Mouse (Mus musculus): Measurements from ENCODE around the gene 4930578C19Rik. TPM values are rescaled to one million over a fixed set of nuclear protein-coding genes. Genes with fewer than 3 reads are reported as not detected.

The 4930578C19Rik gene
- 1.1 and 1.4 TPM in 2 replicates for polyA plus RNA-seq (2014; fragmentation: Nextera tagmentation; extraction: Ambion mirVana)

DNA sequence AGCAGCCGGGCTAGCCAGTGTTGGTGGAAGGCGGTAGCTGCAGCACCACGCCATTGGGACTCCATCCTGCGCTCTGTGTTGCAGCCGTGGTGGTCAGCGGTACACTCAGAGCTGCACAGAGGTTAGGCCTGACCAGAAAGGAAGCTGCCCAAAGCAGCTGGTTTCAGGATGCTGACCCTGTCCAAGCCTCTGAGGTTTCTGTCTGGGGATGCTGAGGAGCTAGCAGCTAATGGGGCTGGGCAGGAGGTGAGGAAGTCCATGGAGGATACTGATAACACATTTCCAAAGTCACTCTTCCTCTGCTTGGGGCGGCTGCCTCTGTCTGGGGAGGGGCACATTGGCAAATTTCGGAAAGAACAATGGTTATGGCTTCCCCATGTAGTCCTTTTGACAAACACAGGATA lies at the start of gene 4930578C19Rik:
TSS of gene 4930578C19Rik (minus strand) at position 200 of the 404 bp plus-strand sequence.
- no peak for ATAC-seq (ENCODE audit: insufficient number of reproducible peaks, insufficient read depth, low FRiP score, low read depth)
- Histone ChIP-seq H3K36me3 (ENCODE audit: control insufficient read depth, insufficient read depth, low read length) (no peaks in the 10 kb centered on the region), H3K27me3 (ENCODE audit: control insufficient read depth, insufficient read depth, low read length) (no peaks in the 10 kb centered on the region), H3K4me2 (replicated peaks; ENCODE audit: low read depth, low read length) (no peak within 1 kb of the TSS), H3K9ac (replicated peaks; ENCODE audit: low read depth, low read length) (no peak within 1 kb of the TSS), H3K9me3 (ENCODE audit: control insufficient read depth, low read depth, low read length) (no peaks in the 10 kb centered on the region), H3K4me1 (ENCODE audit: control insufficient read depth, insufficient read depth, low read length) (no peaks in the 10 kb centered on the region), H3K4me3 (ENCODE audit: low read depth, low read length) (no peak within 1 kb of the TSS), H3K27ac (ENCODE audit: low read length) (no peak within 1 kb of the TSS)
- 78% methylated on average over 8 of the region's 8 CpGs for WGBS

DNA sequence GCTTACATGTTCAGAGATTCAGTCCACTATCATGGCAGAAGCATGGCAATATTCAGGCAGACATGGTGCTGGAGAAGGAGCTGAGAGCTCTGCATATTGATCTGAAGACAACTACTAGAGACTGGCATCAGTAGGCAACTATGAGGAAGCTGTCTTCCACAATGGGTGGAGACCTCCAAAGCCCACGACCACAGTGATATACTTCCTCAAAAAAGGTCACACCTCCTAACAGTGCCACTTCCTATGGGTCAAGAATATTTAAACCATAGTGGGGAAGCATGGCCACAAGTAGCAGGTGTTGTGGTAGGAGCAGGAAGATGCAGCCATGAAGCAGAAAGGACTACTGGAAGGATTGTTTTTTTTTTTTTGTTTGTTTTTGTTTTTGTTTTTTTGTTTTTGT lies 6.5 kb upstream of the 4930578C19Rik start:
- no peak overlapping the region for H3K27ac ChIP-seq (ENCODE audit: low read length)
- 41% methylated on average over 1 of the region's 1 CpGs for WGBS
- H3K9me3 ChIP-seq (ENCODE audit: control insufficient read depth, low read depth, low read length), result no peaks in the 10 kb centered on the region
- no peaks in the 10 kb centered on the region for H3K27me3 ChIP-seq (ENCODE audit: control insufficient read depth, insufficient read depth, low read length)
- H3K4me1 ChIP-seq (ENCODE audit: control insufficient read depth, insufficient read depth, low read length), result no peaks in the 10 kb centered on the region
- H3K4me2 ChIP-seq (replicated peaks; ENCODE audit: low read depth, low read length), result no peak overlapping the region
- no peak overlapping the region for H3K9ac ChIP-seq (replicated peaks; ENCODE audit: low read depth, low read length)
- no peak for ATAC-seq (ENCODE audit: insufficient number of reproducible peaks, insufficient read depth, low FRiP score, low read depth)
- no peak overlapping the region for H3K4me3 ChIP-seq (ENCODE audit: low read depth, low read length)
- H3K36me3 ChIP-seq (ENCODE audit: control insufficient read depth, insufficient read depth, low read length), result no peaks in the 10 kb centered on the region

DNA sequence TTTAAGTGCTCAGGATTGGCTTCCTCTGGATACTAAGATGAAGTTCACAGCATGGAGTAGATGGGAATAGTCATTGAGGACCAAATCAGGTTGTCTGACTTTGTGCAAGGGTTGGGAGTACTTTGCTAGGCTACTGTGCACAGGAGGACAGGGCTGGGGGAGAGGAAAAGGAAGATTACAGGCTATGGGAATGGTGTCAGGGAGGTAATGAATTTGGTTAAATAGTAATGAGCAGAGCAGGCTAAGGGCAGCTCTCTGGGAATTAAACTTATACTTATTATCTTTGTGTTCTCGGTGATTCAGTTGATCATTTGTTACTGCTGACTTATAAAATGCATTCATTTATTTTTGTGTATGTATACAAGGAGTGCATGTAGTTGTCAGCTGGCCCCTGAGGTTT lies 1.7 kb upstream of the 4930578C19Rik start:
- Histone ChIP-seq H3K9me3 (ENCODE audit: control insufficient read depth, low read depth, low read length) (no peaks in the 10 kb centered on the region), H3K4me1 (ENCODE audit: control insufficient read depth, insufficient read depth, low read length) (no peaks in the 10 kb centered on the region), H3K4me3 (ENCODE audit: low read depth, low read length) (no peak overlapping the region), H3K27me3 (ENCODE audit: control insufficient read depth, insufficient read depth, low read length) (no peaks in the 10 kb centered on the region), H3K9ac (replicated peaks; ENCODE audit: low read depth, low read length) (no peak overlapping the region), H3K36me3 (ENCODE audit: control insufficient read depth, insufficient read depth, low read length) (no peaks in the 10 kb centered on the region), H3K4me2 (replicated peaks; ENCODE audit: low read depth, low read length) (no peak overlapping the region), H3K27ac (ENCODE audit: low read length) (no peak overlapping the region)
- ATAC-seq (ENCODE audit: insufficient number of reproducible peaks, insufficient read depth, low FRiP score, low read depth), result no peak
- WGBS, result 83% methylated on average over 1 of the region's 1 CpGs

GRCm38 (mm10) chrX:18451559-18451958 lies 9.6 kb downstream of the 4930578C19Rik start:
- H3K36me3 ChIP-seq (ENCODE audit: control insufficient read depth, insufficient read depth, low read length), result no peaks in the 10 kb centered on the region
- ATAC-seq (ENCODE audit: insufficient number of reproducible peaks, insufficient read depth, low FRiP score, low read depth), result no peak
- H3K4me1 ChIP-seq (ENCODE audit: control insufficient read depth, insufficient read depth, low read length), result no peaks in the 10 kb centered on the region
- WGBS, result 43% methylated on average over 1 of the region's 1 CpGs
- H3K4me3 ChIP-seq (ENCODE audit: low read depth, low read length), result no peak overlapping the region
- H3K9ac ChIP-seq (replicated peaks; ENCODE audit: low read depth, low read length), result no peak overlapping the region
- no peaks in the 10 kb centered on the region for H3K9me3 ChIP-seq (ENCODE audit: control insufficient read depth, low read depth, low read length)
- no peak overlapping the region for H3K27ac ChIP-seq (ENCODE audit: low read length)
- no peak overlapping the region for H3K4me2 ChIP-seq (replicated peaks; ENCODE audit: low read depth, low read length)
- H3K27me3 ChIP-seq (ENCODE audit: control insufficient read depth, insufficient read depth, low read length), result no peaks in the 10 kb centered on the region

- WGBS, result 32% methylated on average over 5 of the region's 5 CpGs
- ATAC-seq (ENCODE audit: insufficient number of reproducible peaks, insufficient read depth, low FRiP score, low read depth), result no peak
Measured at GRCm38 (mm10) chrX:18442066-18442465, 19.1 kb downstream of the 4930578C19Rik start.

GRCm38 (mm10) chrX:18425451-18425850 lies 35.7 kb downstream of the 4930578C19Rik start:
- Histone ChIP-seq H3K36me3 (ENCODE audit: control insufficient read depth, insufficient read depth, low read length) (no peaks in the 10 kb centered on the region), H3K27me3 (ENCODE audit: control insufficient read depth, insufficient read depth, low read length) (no peaks in the 10 kb centered on the region), H3K9ac (replicated peaks; ENCODE audit: low read depth, low read length) (no peak overlapping the region), H3K4me1 (ENCODE audit: control insufficient read depth, insufficient read depth, low read length) (no peaks in the 10 kb centered on the region), H3K9me3 (ENCODE audit: control insufficient read depth, low read depth, low read length) (no peaks in the 10 kb centered on the region), H3K27ac (ENCODE audit: low read length) (no peak overlapping the region), H3K4me2 (replicated peaks; ENCODE audit: low read depth, low read length) (no peak overlapping the region), H3K4me3 (ENCODE audit: low read depth, low read length) (no peak overlapping the region)
- 84% methylated on average over 3 of the region's 3 CpGs for WGBS
- ATAC-seq (ENCODE audit: insufficient number of reproducible peaks, insufficient read depth, low FRiP score, low read depth), result no peak

More at GRCm38 (mm10) chrX:18442066-18442465, 19.1 kb downstream of the 4930578C19Rik start:
- no peaks in the 10 kb centered on the region for H3K27me3 ChIP-seq (ENCODE audit: control insufficient read depth, insufficient read depth, low read length)
- H3K27ac ChIP-seq (ENCODE audit: low read length), result no peak overlapping the region
- no peak overlapping the region for H3K4me2 ChIP-seq (replicated peaks; ENCODE audit: low read depth, low read length)
- H3K9ac ChIP-seq (replicated peaks; ENCODE audit: low read depth, low read length), result no peak overlapping the region
- H3K4me1 ChIP-seq (ENCODE audit: control insufficient read depth, insufficient read depth, low read length), result no peaks in the 10 kb centered on the region
- H3K9me3 ChIP-seq (ENCODE audit: control insufficient read depth, low read depth, low read length), result no peaks in the 10 kb centered on the region
- H3K4me3 ChIP-seq (ENCODE audit: low read depth, low read length), result no peak overlapping the region
- no peaks in the 10 kb centered on the region for H3K36me3 ChIP-seq (ENCODE audit: control insufficient read depth, insufficient read depth, low read length)

DNA sequence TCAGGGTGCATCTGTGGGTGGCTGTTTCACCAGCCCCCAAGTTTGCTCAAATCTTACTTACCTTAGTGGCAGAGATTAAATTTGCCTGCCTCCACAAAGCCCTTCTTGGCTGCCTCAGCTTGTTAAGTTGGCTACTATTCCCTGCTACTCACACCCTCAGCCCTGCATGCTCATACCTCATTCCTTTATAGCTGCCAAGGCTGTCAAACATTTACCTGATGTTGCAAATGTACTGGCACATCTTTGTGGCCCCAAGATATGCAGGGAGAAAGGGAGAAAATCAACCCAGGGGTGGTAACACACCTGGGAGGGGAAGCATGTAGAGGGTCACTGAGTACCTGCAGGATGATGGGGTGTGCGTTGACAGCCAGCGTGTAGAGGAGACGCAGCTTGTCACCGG lies 38.0 kb downstream of the 4930578C19Rik start:
- no peaks in the 10 kb centered on the region for H3K9me3 ChIP-seq (ENCODE audit: control insufficient read depth, low read depth, low read length)
- no peak overlapping the region for H3K27ac ChIP-seq (ENCODE audit: low read length)
- H3K4me2 ChIP-seq (replicated peaks; ENCODE audit: low read depth, low read length), result no peak overlapping the region
- WGBS, result 91% methylated on average over 4 of the region's 4 CpGs
- no peak overlapping the region for H3K4me3 ChIP-seq (ENCODE audit: low read depth, low read length)
- no peaks in the 10 kb centered on the region for H3K27me3 ChIP-seq (ENCODE audit: control insufficient read depth, insufficient read depth, low read length)
- ATAC-seq (ENCODE audit: insufficient number of reproducible peaks, insufficient read depth, low FRiP score, low read depth), result no peak
- no peaks in the 10 kb centered on the region for H3K4me1 ChIP-seq (ENCODE audit: control insufficient read depth, insufficient read depth, low read length)
- H3K9ac ChIP-seq (replicated peaks; ENCODE audit: low read depth, low read length), result no peak overlapping the region
- H3K36me3 ChIP-seq (ENCODE audit: control insufficient read depth, insufficient read depth, low read length), result no peaks in the 10 kb centered on the region

DNA sequence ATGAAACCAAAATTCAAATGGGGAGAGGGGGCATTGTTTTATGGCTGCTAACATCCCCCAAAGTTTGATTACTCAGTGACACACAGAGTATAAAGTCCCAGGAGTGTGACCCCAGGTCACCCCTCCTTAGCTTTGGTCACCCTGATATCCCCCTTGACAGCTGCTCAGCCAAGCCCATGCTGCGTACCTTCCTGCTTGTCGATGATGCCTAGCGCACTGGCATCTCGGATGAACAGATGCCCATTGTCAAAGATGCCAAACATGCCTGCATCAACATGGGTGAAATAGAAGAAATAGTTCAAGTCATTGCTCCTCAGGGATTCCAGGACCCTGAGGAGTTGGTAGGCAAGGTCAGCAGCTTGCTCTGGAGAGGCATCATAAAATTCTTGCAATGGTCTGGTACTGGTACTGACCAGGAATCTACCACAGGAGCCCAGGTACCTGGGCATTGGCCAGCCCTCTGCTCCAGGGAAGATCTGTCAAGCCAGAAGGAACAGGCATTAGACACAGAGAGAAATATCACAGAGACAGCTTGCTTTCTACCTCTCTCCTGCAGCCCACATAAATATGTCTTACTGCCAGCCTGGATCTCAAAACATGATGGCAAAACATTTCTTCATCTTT lies 40.9 kb downstream of the 4930578C19Rik start:
- H3K36me3 ChIP-seq (ENCODE audit: control insufficient read depth, insufficient read depth, low read length), result no peaks in the 10 kb centered on the region
- no peak overlapping the region for H3K4me3 ChIP-seq (ENCODE audit: low read depth, low read length)
- no peak overlapping the region for H3K4me2 ChIP-seq (replicated peaks; ENCODE audit: low read depth, low read length)
- no peaks in the 10 kb centered on the region for H3K4me1 ChIP-seq (ENCODE audit: control insufficient read depth, insufficient read depth, low read length)
- no peak overlapping the region for H3K27ac ChIP-seq (ENCODE audit: low read length)
- ATAC-seq (ENCODE audit: insufficient number of reproducible peaks, insufficient read depth, low FRiP score, low read depth), result no peak
- H3K27me3 ChIP-seq (ENCODE audit: control insufficient read depth, insufficient read depth, low read length), result no peaks in the 10 kb centered on the region
- 87% methylated on average over 4 of the region's 4 CpGs for WGBS
- H3K9me3 ChIP-seq (ENCODE audit: control insufficient read depth, low read depth, low read length), result no peaks in the 10 kb centered on the region
- H3K9ac ChIP-seq (replicated peaks; ENCODE audit: low read depth, low read length), result no peak overlapping the region

GRCm38 (mm10) chrX:18418977-18419376 lies 42.2 kb downstream of the 4930578C19Rik start:
- H3K9me3 ChIP-seq (ENCODE audit: control insufficient read depth, low read depth, low read length), result no peaks in the 10 kb centered on the region
- no peaks in the 10 kb centered on the region for H3K4me1 ChIP-seq (ENCODE audit: control insufficient read depth, insufficient read depth, low read length)
- no peak overlapping the region for H3K9ac ChIP-seq (replicated peaks; ENCODE audit: low read depth, low read length)
- H3K4me2 ChIP-seq (replicated peaks; ENCODE audit: low read depth, low read length), result no peak overlapping the region
- 52% methylated on average over 1 of the region's 1 CpGs for WGBS
- no peak overlapping the region for H3K4me3 ChIP-seq (ENCODE audit: low read depth, low read length)
- no peak for ATAC-seq (ENCODE audit: insufficient number of reproducible peaks, insufficient read depth, low FRiP score, low read depth)
- H3K27ac ChIP-seq (ENCODE audit: low read length), result no peak overlapping the region
- H3K36me3 ChIP-seq (ENCODE audit: control insufficient read depth, insufficient read depth, low read length), result no peaks in the 10 kb centered on the region
- H3K27me3 ChIP-seq (ENCODE audit: control insufficient read depth, insufficient read depth, low read length), result no peaks in the 10 kb centered on the region
